Mouse (Mus musculus): ENCODE data around the gene Psmb6. TPM values are rescaled to one million over a fixed set of nuclear protein-coding genes. Genes with fewer than 3 reads are reported as not detected.
"Not testable (repeated sequence)": the region's sequence is repeated elsewhere in the genome, so short reads cannot be mapped to it uniquely, and the experiment has no call there.

The Psmb6 gene
- polyA plus RNA-seq, 2 experiments from 2014 or later: 378 to 439 TPM

- not testable (repeated sequence) for ATAC-seq
Measured at GRCm38 (mm10) chr11:70523306-70523989, 1.7 kb upstream of the Psmb6 start.

- peak; percentile 9 for ATAC-seq
Measured at GRCm38 (mm10) chr11:70524782-70525181, 385 bp upstream of the Psmb6 start.

- ATAC-seq: no peak
Measured at GRCm38 (mm10) chr11:70525726-70526125, 559 bp downstream of the Psmb6 start.

- ATAC-seq: no peak
Measured at GRCm38 (mm10) chr11:70526211-70526610, 1.0 kb downstream of the Psmb6 start.

GRCm38 (mm10) chr11:70528610-70529009 is 3.4 kb downstream of the Psmb6 start:
- no peak for ATAC-seq

- ATAC-seq: not testable (repeated sequence)
Measured at GRCm38 (mm10) chr11:70531065-70531464, 5.9 kb downstream of the Psmb6 start.

- ATAC-seq: no peak
Measured at GRCm38 (mm10) chr11:70532839-70533238, 7.7 kb downstream of the Psmb6 start, which contains the start of gene Gm40193. TSS of gene Gm40193 (minus strand) at chr11:70532939.

- ATAC-seq: no peak
Measured at GRCm38 (mm10) chr11:70539423-70539822, 14.3 kb downstream of the Psmb6 start.

- peak; percentile 95 for ATAC-seq
Measured at GRCm38 (mm10) chr11:70539877-70540587, 14.9 kb downstream of the Psmb6 start, which contains the start of gene Pld2. TSS of gene Pld2 (plus strand) at chr11:70540064.

- ATAC-seq: no peak
Measured at GRCm38 (mm10) chr11:70540928-70541327, 15.8 kb downstream of the Psmb6 start.

GRCm38 (mm10) chr11:70541415-70541814 is 16.2 kb downstream of the Psmb6 start:
- ATAC-seq: no peak

GRCm38 (mm10) chr11:70544496-70544895 is 19.3 kb downstream of the Psmb6 start:
- ATAC-seq: no peak

GRCm38 (mm10) chr11:70551526-70551925 is 26.4 kb downstream of the Psmb6 start:
- no peak for ATAC-seq

- no peak for ATAC-seq
Measured at GRCm38 (mm10) chr11:70553940-70554339, 28.8 kb downstream of the Psmb6 start.

- no peak for ATAC-seq
Measured at GRCm38 (mm10) chr11:70557545-70557944, 32.4 kb downstream of the Psmb6 start.

- no peak for ATAC-seq
Measured at GRCm38 (mm10) chr11:70561937-70562286, 36.7 kb downstream of the Psmb6 start.

GRCm38 (mm10) chr11:70562287-70562994 is 37.3 kb downstream of the Psmb6 start, which contains the start of gene Mink1:
TSS of gene Mink1 (plus strand) at chr11:70562881.
- ATAC-seq: peak; percentile 70

- ATAC-seq: no peak
Measured at GRCm38 (mm10) chr11:70562995-70563469, 37.9 kb downstream of the Psmb6 start.

GRCm38 (mm10) chr11:70563470-70564275 is 38.5 kb downstream of the Psmb6 start:
- peak; percentile 50 for ATAC-seq

GRCm38 (mm10) chr11:70564276-70564873 is 39.2 kb downstream of the Psmb6 start:
- no peak for ATAC-seq

GRCm38 (mm10) chr11:70566586-70566985 is 41.4 kb downstream of the Psmb6 start:
- no peak for ATAC-seq

- ATAC-seq: not testable (repeated sequence)
Measured at GRCm38 (mm10) chr11:70570614-70571013, 45.4 kb downstream of the Psmb6 start.

Data from CD4-positive, CD25-positive, alpha-beta regulatory T cell, adult 4 months (primary cell).